Mouse (Mus musculus) megakaryocyte, embryonic 14.5 days (primary cell): ENCODE measurements around the gene Cyb5d2.

ENCODE experiments used
- FLI1 ChIP-seq: IDR thresholded peaks from 2 replicates; pipeline ENCODE4 v1.6.1; 2012; ENCODE audit warnings: low read length, inconsistent platforms, mixed read lengths
- GATA1 ChIP-seq: IDR thresholded peaks from 3 replicates; pipeline ENCODE4 v1.6.1; 2012; ENCODE audit warnings: mixed read lengths, low read length, inconsistent platforms, borderline replicate concordance

GRCm38 (mm10) chr11:72813687-72814086 is 17.7 kb upstream of the Cyb5d2 start:
- TF ChIP-seq GATA1 (no peak), FLI1 (no peak)
